Mouse (Mus musculus) layer of hippocampus, adult 18-20 months (tissue): ENCODE measurements at regions not wholly inside any gene's neighbourhood (a gene's known extent, or its start where the extent isn't known, plus 50 kb on each side); places are given as distances from the start of the nearest gene placed in this dataset.

Experiments used
- DNase-seq, 2 experiments: peaks; one replicate each; pipeline ENCODE4 v3.0.0; 2022; ENCODE audit warnings: low spot score in 2 of 2

DNA sequence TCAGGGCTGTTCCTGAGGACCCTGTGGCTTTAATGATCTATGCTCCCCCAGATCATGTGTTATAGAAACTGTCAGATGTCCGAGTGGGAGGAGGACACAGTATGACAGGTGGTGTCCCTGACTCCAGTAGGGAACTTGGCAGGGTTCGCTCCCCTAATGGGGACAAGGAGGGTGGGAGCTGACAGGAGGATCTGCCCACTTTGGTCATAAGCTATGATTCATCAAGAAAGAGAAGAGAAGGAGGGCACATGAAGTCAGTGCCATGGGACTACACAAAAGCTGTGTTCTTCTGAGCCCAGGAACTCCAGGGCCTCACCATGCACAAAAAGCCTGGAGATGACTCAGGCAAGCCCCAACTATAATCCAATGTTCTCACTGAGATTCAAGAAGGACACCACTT, 162.2 kb upstream of the Brinp1 start:
- peak; percentile 50 to 66 for DNase-seq

DNA sequence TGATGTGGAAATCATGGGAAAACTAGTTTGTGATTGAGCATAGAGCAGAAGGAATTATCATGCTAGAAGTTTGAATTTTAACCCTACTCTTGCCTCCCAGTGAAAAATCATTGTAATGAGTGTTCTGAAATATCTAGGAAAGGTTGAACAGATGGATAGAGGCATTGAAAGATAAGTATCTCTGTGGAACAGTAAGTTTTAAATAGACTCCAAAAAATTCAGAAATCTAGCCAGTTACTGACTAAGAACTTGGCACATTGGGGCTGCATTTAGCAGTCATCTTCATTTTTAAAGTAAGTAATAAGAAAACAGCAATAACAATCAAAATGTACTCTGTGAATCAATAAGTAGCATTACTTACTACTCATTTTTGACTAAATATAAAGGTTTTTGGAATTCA, 151.0 kb upstream of the Brinp1 start:
- peak in 1 of 2 experiments; percentile 16 for DNase-seq

DNA sequence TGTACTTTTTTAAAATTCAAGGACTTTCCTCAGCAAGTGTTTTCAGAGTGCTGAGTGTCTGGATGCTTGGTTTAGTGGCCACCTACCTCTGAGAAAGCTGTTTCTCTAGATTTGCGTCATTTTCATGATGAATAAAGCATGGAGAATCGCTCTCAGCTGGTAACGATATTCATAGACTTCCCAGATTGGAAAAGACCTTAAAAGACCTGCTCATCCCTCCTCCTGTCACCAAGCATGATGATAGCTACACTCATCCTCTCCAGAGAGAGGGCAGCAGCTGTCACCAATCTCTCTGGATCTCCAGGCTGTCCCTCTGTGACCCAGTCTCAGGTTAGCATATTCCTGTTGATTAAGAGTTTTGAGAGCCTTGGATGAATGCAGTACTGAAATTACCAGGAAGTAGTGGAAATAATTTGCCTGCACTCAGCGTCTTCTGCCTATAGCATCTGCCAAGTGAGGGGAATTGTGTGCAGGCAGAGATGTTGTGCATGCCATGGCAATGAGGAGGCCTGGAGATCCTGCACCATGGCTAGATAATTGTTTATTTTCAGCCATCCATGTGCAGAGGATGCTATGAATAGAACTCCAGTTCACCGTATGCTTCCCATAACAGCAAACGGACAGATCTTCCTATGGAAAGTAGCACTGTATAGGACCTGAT, 141.7 kb upstream of the Brinp1 start:
- DNase-seq, result peak in 1 of 2 experiments; percentile 14

DNA sequence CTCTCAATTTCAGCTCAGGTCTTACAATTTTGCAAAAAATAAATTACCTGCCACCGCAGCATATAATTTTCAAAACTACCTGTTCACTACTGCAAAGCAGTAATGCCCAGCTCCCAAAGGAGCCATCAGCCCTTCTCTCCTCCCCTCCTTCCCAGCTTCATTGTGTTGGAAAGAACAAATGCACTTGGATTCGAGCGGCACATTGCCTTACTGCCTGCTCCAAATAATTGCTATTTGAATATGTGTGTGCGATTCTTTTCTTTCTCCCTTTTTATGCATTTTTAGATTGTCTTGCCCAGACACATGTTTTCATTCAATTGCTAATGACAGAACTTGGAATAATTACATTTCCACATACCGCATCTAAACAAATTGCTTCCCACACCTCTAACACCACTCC, 123.9 kb upstream of the Brinp1 start:
- no peak for DNase-seq

DNA sequence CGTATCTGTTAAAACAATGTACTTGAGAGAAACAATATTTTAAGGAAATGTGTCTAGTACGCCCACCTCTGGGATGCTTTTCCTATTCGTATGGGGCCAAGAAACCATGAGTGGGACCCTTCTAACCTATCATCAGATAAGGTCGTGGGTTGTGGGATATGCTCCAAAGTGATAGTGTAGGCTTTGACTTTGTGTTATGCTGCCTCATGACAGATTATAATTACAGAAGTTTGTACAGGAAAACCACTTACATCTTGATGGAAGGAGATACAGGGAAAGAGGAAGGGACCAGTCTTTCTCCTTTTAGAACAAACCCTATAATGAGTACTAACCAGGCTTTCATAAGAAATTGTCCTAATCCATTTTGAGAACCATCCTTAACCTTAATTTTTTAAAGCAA, 123.1 kb upstream of the Brinp1 start:
- DNase-seq, result no peak

DNA sequence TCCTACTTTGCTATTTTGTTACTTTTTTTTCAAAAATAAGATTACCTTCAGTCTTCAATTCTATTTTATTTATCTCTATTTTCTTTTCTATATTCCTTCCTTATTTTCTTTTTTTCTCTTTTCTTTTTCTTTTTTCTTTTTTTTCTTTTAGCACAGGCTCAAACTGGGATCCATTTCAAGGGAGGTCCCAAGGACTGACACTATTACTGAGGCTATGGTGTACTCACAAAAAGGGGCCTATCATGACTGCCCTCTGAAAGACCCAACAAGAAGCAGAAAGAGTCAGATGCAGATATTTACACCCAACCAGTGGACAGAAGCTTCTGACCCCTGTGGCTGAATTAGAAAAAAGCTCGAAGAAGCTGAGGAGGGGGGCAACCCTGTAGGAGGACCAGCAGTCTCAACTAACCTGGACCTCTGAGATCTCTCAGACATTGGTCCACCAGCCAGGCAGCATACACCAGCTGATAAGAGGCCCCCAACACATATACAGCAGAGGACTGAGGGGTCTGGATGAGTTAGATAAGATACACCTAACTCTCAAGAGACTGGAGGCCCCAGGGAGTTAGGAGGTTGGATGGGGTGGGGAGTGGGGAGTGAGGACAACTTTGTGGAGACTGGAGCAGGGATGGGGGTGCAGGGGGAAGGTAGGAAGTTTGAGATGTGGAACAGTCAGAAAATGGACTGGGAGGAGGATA, 85.6 kb upstream of the Brinp1 start:
- DNase-seq, result no peak

DNA sequence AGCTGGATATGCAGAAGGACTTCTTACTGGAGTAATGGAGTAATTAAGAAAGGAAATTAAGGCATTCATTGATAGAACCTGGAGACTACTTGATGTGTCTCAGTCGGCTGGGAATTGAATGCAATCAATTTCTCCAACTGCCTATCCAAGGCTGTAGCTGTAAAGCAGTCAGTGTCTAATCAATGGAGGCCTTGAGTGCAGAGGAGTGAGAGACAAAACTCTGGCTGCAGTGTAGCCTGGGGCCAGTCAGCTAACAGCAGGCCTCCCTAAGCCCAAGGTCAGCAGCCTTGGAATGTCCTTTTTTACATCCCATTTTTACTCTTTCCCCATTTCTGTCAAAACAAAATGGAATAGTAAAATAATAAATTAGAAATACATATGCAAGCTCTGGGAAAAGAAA, 80.0 kb upstream of the Brinp1 start:
- DNase-seq, result no peak

DNA sequence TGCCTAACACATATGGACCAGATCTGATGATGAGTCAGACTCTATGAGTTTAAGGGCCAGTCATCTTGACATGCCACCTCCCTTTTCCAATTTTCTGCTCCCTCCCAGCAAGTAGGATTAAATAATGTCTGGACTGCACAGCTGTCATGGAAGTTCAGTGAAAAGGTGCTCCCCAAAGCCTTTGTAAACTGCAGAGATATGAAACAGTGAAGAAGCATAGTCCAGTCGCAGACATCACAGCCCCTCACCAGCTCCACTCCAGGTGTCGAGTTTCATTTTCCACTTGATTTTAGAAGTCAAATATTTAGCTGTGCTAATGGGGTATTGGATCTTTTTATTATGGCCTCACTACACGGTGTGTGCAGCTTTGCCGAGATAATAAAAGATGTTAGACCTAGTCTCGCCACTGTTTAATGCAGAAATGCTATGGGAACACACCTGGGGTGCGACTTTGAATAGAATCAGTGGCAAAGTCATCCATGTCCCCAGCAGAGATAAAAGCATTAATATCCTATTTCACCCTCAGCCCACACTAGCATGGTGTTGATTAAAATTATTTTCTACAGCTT, 66.0 kb upstream of the Brinp1 start:
- no peak for DNase-seq

DNA sequence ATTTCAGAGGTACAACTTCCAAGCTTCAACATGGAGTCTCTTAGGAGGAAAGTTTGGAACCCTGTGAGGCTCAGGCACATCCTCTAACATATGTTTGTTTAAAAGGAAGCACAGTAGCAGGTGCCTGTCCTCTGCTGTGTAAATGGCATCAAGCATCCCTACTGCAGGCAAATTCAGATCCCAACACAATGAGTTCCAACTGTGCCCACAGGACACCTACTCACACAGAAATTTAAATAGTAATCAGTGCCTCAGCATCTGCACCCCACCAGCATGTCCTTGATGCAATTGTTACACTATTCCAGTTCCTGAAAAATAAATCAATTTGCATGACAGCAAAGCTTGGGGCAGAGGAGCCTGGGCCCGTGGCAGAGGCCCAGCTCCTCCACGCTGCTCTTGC, 61.2 kb upstream of the Brinp1 start:
- peak; percentile 68 to 89 for DNase-seq
